Mouse (Mus musculus): ENCODE data around the gene Smg7. TPM values are rescaled to one million over a fixed set of nuclear protein-coding genes. Genes with fewer than 3 reads are reported as not detected.

Smg7 gene
- 52.0 TPM for polyA plus RNA-seq (2017; shearing (Covaris generic))

GRCm38 (mm10) chr1:152901765-152902664 is at the start of gene Smg7:
Gene Smg7, minus strand, starts transcription at chr1:152902646.

GRCm38 (mm10) chr1:152799897-152800296 is 102.5 kb downstream of the Smg7 start, which contains the start of gene Ncf2:
Gene Ncf2, plus strand, starts transcription at chr1:152800194.

Other genes starting within 250 kb of the Smg7 start
- not detected for gene Apobec4, start 152.1 kb downstream of the Smg7 start, polyA plus RNA-seq (2017; shearing (Covaris generic))
- 0.37 TPM for gene Rgl1, start 136.3 kb downstream of the Smg7 start, polyA plus RNA-seq (2017; shearing (Covaris generic))
- gene Arpc5, start 136.1 kb downstream of the Smg7 start, polyA plus RNA-seq (2017; shearing (Covaris generic)): 503 TPM
- gene Ncf2, start 102.5 kb downstream of the Smg7 start, polyA plus RNA-seq (2017; shearing (Covaris generic)): 0.90 TPM
- 0.73 TPM for gene Nmnat2, start 52.3 kb upstream of the Smg7 start, polyA plus RNA-seq (2017; shearing (Covaris generic))

Data from naive thymus-derived CD4-positive, alpha-beta T cell, adult 5 months (primary cell).